Mouse (Mus musculus) CD4-positive helper T cell, adult 2 months (primary cell): ENCODE measurements around the gene Aacs.
A peak's percentile ranks its signal among the peaks of the same experiment; 100 is the strongest.
"Not testable (repeated sequence)": the region's sequence is repeated elsewhere in the genome, so short reads cannot be mapped to it uniquely, and the experiment has no call there.

ENCODE experiments used
- DNase-seq: peaks from one replicate; pipeline ENCODE4 v3.0.0-alpha.2; 2012; ENCODE audit warnings: low read depth, missing footprints, low spot score

Aacs gene

GRCm38 (mm10) chr5:125475601-125476285, at the start of gene Aacs:
Aacs (plus strand) TSS chr5:125475814.
- DNase-seq, result peak; percentile 98

- DNase-seq, result no peak
Measured at GRCm38 (mm10) chr5:125426343-125426742, 49.3 kb upstream of the Aacs start.

GRCm38 (mm10) chr5:125432324-125432723, 43.3 kb upstream of the Aacs start:
- DNase-seq, result not testable (repeated sequence)

DNA sequence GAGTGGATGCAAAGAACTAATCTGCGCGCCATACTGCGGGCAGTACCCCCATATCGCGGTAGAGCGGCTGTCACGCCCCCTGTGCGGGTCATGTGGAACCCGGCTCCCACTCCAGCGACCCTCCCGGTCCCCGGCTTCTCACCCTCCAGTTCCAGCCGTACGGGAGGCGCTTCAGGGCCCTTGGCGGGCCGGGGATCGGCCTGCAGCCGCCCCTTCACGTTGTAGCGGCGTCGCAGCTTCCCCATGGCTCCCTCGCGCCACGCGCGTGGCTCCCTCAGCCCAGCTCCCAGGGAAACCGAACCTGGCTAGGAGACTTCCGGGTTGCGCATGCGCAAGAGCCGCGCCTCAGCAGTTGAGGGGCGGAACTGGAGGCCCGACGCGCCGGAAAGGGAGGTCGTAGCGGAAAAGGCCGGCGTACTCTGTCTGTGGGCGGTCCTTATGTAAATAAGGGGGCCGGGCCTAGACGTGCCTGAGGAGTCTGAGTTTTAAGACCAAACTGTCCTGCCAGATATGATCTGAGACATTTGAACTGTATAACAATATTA, 41.7 kb upstream of the Aacs start, which contains the start of gene Dhx37:
Gene Dhx37 (minus strand): TSS at position 329 of the 545 bp plus-strand sequence.
- peak; percentile 97 for DNase-seq

GRCm38 (mm10) chr5:125434347-125434746, 41.3 kb upstream of the Aacs start:
- not testable (repeated sequence) for DNase-seq

- no peak for DNase-seq
Measured at GRCm38 (mm10) chr5:125440583-125441233, 34.9 kb upstream of the Aacs start.

GRCm38 (mm10) chr5:125441234-125442114, 34.1 kb upstream of the Aacs start, which contains the start of gene Bri3bp:
Bri3bp (plus strand) TSS chr5:125441568.
- peak; percentile 80 for DNase-seq

- no peak for DNase-seq
Measured at GRCm38 (mm10) chr5:125442136-125442995, 33.2 kb upstream of the Aacs start.

DNA sequence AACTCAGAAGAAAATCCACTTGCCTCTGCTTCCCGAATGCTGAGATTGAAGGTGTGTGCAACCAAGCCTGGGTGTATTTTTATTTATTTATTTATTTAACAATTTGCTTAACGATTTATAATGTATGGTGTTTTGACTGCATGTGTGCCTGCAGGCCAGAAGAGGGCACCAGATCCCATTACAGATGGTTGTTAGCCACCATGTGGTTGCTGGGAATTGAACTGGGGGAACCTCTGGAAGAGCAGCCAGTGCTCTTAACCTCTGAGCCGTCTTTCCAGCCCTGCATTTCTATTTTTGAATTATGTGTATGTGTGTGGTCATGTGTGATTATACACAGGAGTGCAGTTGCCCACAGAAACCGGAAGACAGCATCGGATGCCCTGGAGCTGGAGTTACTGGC, 32.3 kb upstream of the Aacs start:
- DNase-seq, result peak; percentile 25

GRCm38 (mm10) chr5:125443915-125444314, 31.7 kb upstream of the Aacs start:
- peak; percentile 47 for DNase-seq

DNA sequence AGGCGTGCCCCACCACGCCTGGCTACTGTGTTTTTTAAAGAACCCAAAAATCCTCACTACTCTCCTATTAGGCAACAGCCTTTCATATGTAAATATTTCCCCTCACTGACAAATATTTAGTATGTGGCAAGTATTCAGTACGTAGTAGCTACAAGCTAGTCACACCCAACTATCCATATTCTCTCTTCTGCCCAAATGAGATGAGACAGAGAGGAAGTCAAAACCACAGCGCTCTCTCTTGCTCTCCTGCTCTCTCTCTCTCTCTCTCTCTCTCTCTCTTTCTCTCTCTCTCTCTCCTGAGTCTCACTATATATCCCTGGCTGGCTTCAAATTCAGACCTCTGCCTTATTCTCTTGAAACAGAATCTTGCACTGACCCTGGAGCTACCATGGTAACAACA, 31.1 kb upstream of the Aacs start:
- peak; percentile 78 for DNase-seq

- DNase-seq, result no peak
Measured at GRCm38 (mm10) chr5:125446344-125446743, 29.3 kb upstream of the Aacs start.

- no peak for DNase-seq
Measured at GRCm38 (mm10) chr5:125448026-125448425, 27.6 kb upstream of the Aacs start.

GRCm38 (mm10) chr5:125448631-125449030, 27.0 kb upstream of the Aacs start:
- DNase-seq, result no peak

- DNase-seq, result no peak
Measured at GRCm38 (mm10) chr5:125449306-125449705, 26.3 kb upstream of the Aacs start.

GRCm38 (mm10) chr5:125452573-125452972, 23.0 kb upstream of the Aacs start:
- DNase-seq, result no peak

- no peak for DNase-seq
Measured at GRCm38 (mm10) chr5:125456100-125456499, 19.5 kb upstream of the Aacs start.

GRCm38 (mm10) chr5:125457538-125457937, 18.1 kb upstream of the Aacs start:
- DNase-seq, result no peak

GRCm38 (mm10) chr5:125460574-125460973, 15.0 kb upstream of the Aacs start:
- peak; percentile 29 for DNase-seq

GRCm38 (mm10) chr5:125461868-125462445, 13.7 kb upstream of the Aacs start:
- DNase-seq, result peak; percentile 63
